Mouse (Mus musculus): ENCODE data around the gene Lyrm1.

GRCm38 (mm10) chr7:119899386-119900057, 3.9 kb downstream of the Lyrm1 start:
- no peak for TF ChIP-seq POLR2A (IDR thresholded peaks at IDR 0.05; ENCODE audit: extremely low read depth, insufficient read depth, low read length)
- no peak for TF ChIP-seq CTCF (IDR thresholded peaks at IDR 0.05; ENCODE audit: extremely low read depth, insufficient read depth, low read length)

Measured in cortical plate, adult 2 months (tissue).